Mouse (Mus musculus): ENCODE data around the gene Gm7942. TPM values are rescaled to one million over a fixed set of nuclear protein-coding genes. Genes with fewer than 3 reads are reported as not detected.
"Not testable (repeated sequence)": the region's sequence is repeated elsewhere in the genome, so short reads cannot be mapped to it uniquely, and the experiment has no call there.

Gm7942 gene
- not detected in 2 replicates for polyA plus RNA-seq (2014; fragmentation: Nextera tagmentation; extraction: Ambion mirVana)

- not testable (repeated sequence) for H3K4me3 ChIP-seq (ENCODE audit: low read depth, low read length); H3K27me3 ChIP-seq (ENCODE audit: control insufficient read depth, insufficient read depth, low read length); ATAC-seq (ENCODE audit: insufficient read depth, low FRiP score, low TSS enrichment); H3K4me2 ChIP-seq (ENCODE audit: low read depth); H3K9ac ChIP-seq (ENCODE audit: low read length); H3K36me3 ChIP-seq (ENCODE audit: control insufficient read depth, insufficient read depth, low read length); DNase-seq (ENCODE audit: low spot score); H3K9me3 ChIP-seq (ENCODE audit: control insufficient read depth, low read length); H3K4me1 ChIP-seq (ENCODE audit: control insufficient read depth, insufficient read depth, low read length); H3K27ac ChIP-seq (ENCODE audit: low read depth, low read length)
- WGBS = no CpG with 5 or more reads among the region's 3 CpGs
Measured at GRCm38 (mm10) chr5:95106638-95107037, at the start of gene Gm7942. Gene Gm7942, plus strand, starts transcription at chr5:95106938.

Other genes with a start within 250 kb of the Gm7942 start
- not detected in 2 replicates for gene Gm3183, start 241.5 kb upstream of the Gm7942 start, polyA plus RNA-seq (2014; fragmentation: Nextera tagmentation; extraction: Ambion mirVana)
- gene Gm6367, start 118.3 kb upstream of the Gm7942 start, polyA plus RNA-seq (2014; fragmentation: Nextera tagmentation; extraction: Ambion mirVana) = not detected in 2 replicates
- gene Gm16513, start 75.7 kb downstream of the Gm7942 start, polyA plus RNA-seq (2014; fragmentation: Nextera tagmentation; extraction: Ambion mirVana) = not detected in 2 replicates
- not detected in 2 replicates for gene Gm10424, start 165.8 kb downstream of the Gm7942 start, polyA plus RNA-seq (2014; fragmentation: Nextera tagmentation; extraction: Ambion mirVana)
- gene Gm3259, start 199.0 kb downstream of the Gm7942 start, polyA plus RNA-seq (2014; fragmentation: Nextera tagmentation; extraction: Ambion mirVana) = not detected in 2 replicates